Mouse (Mus musculus): ENCODE measurements around the gene Mpst.

The Mpst gene

DNA sequence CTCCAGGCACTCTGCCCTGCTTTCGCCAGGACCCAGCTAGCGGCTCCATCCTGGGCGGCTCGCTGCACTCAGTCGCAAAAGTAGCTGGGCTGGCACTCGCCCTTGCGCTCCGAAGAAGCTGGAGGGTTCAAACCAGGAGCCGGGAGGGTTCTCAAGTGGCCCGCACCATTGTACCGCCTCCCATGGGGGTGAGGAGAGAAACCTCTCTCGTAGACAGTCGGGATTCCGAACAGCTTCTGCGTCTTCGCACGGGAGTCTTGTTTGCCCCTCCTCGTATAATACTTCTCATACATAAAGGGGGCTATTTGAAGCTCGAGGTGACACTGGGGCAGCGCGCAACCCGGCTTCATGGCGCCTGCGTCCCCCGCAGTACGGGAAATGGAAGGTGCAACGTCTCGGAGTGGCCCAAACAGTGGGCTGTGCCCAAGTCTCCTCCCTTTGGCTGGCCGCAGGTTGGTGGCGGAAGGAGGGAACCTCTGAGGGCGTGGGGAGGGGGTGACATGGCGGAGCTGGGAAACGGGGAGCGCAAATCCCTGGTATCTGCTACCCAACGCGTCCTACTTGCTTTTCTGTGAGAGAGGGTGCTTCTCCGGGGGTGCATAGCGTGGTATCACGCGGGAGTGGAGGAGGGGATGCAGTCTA lies at the start of gene Mpst:
Gene Mpst (plus strand): TSS at position 124 of the 642 bp plus-strand sequence.
- DNase-seq (ENCODE audit: low spot score), result peak; percentile 93

- no peak for DNase-seq (ENCODE audit: low spot score)
Observed at GRCm38 (mm10) chr15:78365916-78366315, 40.3 kb upstream of the Mpst start.

DNA sequence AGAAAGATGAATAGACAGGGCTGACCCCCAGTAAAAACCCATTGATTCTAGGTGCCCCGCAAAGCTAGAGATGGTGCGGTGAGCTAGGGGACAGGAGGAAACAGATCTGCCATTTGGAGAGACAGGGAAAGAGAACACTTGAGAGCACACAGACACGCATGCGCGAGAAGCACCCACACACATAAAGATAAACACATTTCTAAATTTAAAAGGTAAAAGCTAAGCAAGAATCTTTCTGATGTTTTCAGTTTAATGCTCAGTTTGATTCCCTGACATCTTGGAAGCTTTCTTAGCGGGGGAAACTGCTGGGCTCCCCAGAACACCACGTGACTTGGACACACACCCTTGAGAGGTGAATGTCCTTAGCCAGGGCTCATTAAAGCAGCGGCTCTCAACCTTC lies 39.3 kb upstream of the Mpst start:
- DNase-seq (ENCODE audit: low spot score), result no peak

GRCm38 (mm10) chr15:78367811-78368210 lies 38.4 kb upstream of the Mpst start:
- no peak for DNase-seq (ENCODE audit: low spot score)

DNA sequence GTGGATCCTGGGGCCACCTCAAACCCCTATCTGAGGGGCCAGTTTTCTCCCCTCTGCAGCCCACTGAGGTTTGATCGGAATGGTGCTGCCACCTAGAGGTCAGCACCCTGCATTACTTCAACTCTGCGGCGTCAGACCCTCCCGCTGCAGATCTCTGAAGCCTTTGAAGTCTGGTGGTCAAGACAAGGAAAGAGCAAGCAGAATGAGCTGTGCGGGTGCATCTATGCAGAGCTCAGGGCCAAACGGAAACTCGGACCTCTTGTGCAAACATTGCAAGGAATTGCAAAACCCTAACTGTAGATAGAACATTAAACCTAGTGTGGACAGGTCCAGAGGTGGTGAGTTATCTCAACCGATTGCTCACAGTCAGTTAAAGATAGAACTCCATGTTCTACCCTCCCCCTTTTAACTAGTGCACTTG lies 37.3 kb upstream of the Mpst start:
- DNase-seq (ENCODE audit: low spot score), result peak; percentile 64

GRCm38 (mm10) chr15:78369641-78370040 lies 36.6 kb upstream of the Mpst start:
- no peak for DNase-seq (ENCODE audit: low spot score)

DNA sequence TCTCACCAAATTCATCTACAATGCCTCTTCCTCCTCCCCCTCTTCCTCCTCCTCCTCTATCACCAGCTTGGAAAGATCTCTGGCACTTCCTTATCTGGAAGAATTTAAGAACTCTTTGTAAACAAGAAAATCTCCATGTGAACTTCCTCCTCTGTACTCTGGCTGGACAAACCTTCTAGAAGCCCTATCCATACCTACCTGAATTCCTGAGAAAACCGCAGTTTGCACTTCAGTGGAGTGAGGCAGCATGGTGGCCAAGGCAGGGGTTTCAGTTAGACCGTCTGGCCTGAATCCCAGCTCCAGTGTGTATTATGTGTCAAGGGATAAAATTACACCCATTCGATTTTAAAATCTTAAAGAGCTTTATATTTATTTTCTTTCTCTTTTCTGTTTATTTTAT lies 33.4 kb upstream of the Mpst start:
- DNase-seq (ENCODE audit: low spot score), result peak; percentile 79

GRCm38 (mm10) chr15:78374204-78374603 lies 32.0 kb upstream of the Mpst start:
- DNase-seq (ENCODE audit: low spot score), result peak; percentile 40

DNA sequence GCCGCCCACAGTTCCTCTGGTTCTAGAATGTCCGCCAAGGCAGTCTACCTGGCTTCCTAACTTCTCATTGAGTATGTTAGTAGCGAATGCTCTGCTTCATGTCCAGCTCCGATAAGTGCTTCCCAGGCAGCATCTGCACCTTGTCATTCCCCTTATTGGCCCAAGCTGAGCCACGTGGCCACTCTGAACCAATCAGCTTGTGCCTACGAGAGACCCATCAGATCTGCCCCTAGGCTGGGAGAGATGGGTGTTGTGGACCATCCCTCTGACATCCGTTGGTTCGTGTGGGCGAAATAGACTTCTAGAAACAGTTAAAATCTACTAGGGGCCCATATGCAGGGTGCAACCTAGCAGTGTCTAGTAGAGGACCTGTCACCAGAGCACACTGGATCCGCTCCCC lies 28.4 kb upstream of the Mpst start:
- DNase-seq (ENCODE audit: low spot score), result no peak

GRCm38 (mm10) chr15:78378556-78378955 lies 27.7 kb upstream of the Mpst start:
- no peak for DNase-seq (ENCODE audit: low spot score)

GRCm38 (mm10) chr15:78380208-78380607 lies 26.0 kb upstream of the Mpst start:
- no peak for DNase-seq (ENCODE audit: low spot score)

DNA sequence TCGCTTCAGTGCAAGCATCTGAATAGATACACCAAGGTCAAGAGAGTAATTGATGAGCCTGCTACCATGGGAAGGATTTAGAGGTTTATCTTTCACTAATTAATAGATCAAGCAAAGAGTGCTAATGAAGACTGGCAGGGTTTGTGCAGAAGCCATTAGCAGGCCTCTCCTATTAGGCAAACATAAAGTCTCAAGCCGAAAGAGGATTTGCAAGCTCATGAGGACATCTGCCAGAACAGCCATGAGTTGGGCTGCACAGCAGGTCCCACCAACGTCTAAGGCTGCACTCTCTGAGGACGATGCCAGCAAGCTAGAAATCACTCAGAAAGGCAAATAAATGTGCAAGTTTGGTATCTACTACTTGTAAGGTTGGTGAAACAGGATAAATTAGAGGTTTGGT lies 25.5 kb upstream of the Mpst start:
- DNase-seq (ENCODE audit: low spot score), result no peak

GRCm38 (mm10) chr15:78382115-78382514 lies 24.1 kb upstream of the Mpst start:
- DNase-seq (ENCODE audit: low spot score), result no peak

DNA sequence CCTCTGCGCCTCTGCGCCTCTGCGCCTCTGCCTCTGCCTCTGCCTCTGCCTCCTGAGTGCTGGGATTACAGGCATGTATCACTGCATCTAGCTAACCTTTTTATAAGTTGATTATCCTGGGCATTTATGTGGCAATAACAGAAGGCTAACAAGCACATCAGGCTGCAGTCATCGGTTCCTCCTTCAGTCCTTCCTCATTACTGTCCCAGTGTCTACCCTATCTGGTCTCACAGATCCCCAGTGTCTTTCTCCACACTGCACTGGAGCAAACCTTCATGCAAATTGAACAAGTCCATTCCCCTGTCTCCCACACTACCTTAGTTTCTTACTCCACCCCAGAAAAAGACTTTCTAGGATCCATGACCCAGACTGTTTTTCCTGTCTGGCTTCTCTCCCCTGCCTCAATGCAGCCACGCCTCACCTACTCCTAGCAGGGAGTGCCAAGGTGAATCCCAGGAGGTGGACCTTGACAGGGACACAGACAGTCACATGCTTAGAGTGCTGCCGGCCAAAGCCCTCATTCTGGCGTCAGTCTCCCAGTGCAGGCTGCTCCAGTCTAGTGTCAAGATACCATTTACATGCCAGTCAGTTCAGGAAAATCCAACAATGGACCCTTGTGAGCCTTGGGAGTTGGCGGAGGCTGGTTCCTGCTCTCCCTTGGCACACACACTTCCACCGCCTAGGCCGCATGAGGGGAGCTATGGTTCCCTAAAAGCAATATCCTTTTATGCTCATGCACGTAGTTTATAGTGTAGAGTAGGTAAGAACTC lies 22.6 kb upstream of the Mpst start:
- no peak for DNase-seq (ENCODE audit: low spot score)

GRCm38 (mm10) chr15:78384220-78385116 lies 21.7 kb upstream of the Mpst start:
- DNase-seq (ENCODE audit: low spot score), result no peak

DNA sequence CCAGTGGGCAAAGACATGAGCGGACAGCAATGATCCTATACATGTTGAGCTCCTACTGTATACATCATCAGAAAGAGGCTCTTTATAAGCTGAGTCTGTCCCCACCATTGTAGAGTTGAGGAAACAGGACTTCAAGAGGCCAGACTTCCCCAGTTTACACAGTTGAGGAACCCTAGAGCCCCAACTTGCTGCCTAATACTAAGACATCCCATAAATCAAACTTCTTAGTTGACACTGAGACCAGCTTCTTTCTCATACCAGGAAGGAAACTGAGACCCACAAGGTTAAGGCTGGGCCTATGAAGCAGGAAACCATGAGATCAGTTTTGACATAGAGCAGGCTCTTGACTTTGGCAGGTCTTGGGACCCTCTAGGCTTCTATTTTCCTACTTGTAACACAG lies 20.7 kb upstream of the Mpst start:
- DNase-seq (ENCODE audit: low spot score), result no peak

DNA sequence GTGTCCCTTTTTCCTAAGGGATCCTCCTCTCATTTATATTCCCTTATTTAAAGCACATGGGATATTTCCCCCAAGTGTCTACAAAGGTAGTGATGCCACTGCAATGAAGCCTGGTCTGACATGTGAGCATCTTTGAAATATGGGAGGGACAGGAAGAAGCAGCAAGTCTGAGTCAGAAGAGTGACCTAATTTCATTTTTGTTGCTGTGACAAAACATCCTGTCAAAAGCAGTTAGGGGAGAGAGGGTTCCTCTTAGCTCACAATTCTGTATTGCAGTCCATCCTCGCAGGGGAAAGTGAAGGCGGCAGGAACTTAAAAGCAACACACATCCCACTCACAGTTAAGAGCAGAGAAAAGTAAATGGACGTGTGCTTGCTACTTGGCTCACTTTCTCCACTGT lies 15.4 kb upstream of the Mpst start:
- no peak for DNase-seq (ENCODE audit: low spot score)

DNA sequence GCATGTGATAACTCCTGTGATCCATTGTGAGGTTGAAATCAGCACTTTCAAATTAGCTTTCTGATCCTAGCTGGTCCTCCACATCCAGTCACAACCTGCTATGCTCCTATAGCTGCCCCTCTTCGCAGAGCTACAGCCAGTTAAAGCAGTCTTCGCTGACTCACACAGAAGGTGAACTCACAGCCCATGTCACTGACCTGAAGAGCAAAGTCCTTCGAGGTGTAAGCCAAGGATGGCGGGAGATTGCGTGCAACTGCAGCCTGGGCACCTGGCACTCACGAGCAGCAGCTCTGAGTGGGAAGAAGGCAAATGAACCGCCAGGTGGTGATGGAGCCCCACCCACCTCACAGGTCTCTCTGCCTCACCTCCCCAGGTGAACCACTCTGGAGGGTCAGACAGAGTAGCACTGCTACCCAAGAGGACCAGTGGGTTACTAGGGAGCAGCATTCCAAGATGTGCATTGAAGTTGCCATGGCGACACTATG lies 10.7 kb upstream of the Mpst start, which contains the start of gene Tex33:
Gene Tex33 (minus strand): TSS at position 435 of the 485 bp plus-strand sequence.
- DNase-seq (ENCODE audit: low spot score), result no peak

GRCm38 (mm10) chr15:78401345-78401744 lies 4.9 kb upstream of the Mpst start:
- DNase-seq (ENCODE audit: low spot score), result no peak

- peak; percentile 65 for DNase-seq (ENCODE audit: low spot score)
Observed at GRCm38 (mm10) chr15:78401921-78402320, 4.3 kb upstream of the Mpst start.

DNA sequence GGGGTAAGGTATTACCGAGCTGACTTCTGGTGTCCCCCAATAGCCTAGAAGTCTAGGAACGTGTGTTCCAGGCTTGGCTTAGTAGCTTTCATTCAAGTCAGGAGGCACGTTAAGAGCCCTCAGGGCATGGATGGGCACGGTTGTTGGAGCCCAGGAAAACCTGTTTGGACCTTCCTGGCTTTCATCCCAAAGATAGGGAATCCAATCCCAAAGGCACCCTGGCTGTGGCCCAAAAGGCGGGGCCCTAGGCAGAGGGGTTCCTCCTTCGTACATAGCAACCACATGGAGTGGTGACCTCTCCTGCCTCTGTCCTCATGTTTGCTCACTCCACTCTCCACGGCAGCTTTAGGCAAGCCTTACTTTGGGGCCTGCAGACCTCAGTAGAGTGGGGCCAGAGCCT lies 3.8 kb upstream of the Mpst start:
- peak; percentile 91 for DNase-seq (ENCODE audit: low spot score)

- peak; percentile 14 for DNase-seq (ENCODE audit: low spot score)
Observed at GRCm38 (mm10) chr15:78403301-78403741, 2.9 kb upstream of the Mpst start.

Measured in lung, postnatal 25 days (tissue).